Mouse (Mus musculus) kidney, postnatal 25 days (tissue): ENCODE results near the gene Ak1.

ENCODE experiments used
- DNase-seq, 2 experiments: peaks; one replicate each; pipeline ENCODE4 v3.0.0; 2021; ENCODE audit warnings: mixed read lengths in 2 of 2

The Ak1 gene

DNA sequence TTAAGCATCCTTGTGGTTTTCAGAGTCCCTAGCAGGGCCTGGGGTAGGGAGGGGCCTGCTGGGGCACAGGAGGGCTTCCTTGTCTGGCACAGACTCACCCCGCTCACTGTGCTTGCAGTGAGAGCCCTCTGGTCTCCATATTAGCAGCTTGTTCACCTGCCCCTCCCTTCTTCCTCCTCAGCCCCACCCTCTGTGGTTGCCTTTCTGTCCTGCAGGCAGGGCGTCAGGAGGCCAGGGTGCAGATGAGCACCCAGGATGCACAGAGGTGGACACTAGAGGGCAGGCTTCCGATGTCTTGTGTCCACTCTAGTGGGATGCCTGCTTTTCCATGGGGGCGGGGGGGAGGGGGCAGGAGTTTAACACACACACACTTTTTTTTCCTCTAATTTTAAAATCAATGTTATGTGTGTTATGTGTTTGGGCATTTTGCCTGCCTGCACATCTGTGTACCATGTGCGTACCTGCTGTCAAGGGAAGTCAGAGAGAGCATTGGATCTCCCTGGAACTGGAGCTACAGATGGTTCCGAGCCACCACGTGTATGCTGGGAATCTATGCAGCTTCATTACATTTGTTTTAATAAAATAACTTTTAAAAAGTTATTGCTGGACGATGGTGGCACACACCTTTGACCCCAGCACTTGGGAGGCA is 20.0 kb upstream of the Ak1 start:
- DNase-seq, result peak; percentile 55 to 68

DNA sequence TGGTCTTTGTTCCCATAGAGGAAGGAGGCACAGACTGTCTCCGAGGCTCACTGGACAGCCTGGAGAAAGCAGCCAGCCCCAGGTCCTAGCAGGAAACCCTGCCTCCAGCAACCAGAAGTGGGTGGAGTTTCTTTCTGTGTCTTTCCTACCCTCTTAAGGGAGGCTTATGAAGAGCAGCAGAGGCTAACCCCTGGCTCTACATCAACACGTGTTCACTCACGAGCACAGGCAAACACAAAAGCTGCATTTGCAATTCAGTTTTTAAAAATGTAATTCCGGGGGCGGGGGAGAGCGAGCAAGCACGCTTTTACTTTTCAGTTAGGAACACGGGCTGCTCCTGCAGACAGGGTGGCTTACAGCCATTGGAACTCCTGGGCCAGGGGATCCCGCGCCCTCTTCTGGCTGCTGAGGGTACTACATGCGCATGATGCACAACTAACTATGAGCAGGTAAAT is 18.9 kb upstream of the Ak1 start:
- peak; percentile 88 to 94 for DNase-seq

DNA sequence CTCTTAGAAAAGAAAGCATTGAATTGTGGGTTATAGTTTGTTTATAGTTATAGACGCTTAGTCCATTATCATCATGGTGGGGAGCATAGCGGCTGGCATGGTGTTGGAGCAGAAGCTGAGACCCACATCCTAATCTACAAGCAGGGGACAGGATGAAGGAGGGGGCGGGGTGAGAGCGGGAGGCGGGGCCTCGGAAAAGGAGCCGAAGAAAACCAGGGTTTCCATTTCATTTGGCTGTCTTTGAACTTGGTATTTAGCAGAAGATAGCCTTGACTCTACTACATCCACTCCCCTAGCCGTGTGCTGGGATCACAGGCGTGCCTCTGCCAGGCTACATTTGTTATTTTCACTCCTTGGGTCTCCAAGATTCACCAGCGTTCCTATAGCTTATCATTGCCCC is 16.9 kb upstream of the Ak1 start:
- DNase-seq, result no peak

DNA sequence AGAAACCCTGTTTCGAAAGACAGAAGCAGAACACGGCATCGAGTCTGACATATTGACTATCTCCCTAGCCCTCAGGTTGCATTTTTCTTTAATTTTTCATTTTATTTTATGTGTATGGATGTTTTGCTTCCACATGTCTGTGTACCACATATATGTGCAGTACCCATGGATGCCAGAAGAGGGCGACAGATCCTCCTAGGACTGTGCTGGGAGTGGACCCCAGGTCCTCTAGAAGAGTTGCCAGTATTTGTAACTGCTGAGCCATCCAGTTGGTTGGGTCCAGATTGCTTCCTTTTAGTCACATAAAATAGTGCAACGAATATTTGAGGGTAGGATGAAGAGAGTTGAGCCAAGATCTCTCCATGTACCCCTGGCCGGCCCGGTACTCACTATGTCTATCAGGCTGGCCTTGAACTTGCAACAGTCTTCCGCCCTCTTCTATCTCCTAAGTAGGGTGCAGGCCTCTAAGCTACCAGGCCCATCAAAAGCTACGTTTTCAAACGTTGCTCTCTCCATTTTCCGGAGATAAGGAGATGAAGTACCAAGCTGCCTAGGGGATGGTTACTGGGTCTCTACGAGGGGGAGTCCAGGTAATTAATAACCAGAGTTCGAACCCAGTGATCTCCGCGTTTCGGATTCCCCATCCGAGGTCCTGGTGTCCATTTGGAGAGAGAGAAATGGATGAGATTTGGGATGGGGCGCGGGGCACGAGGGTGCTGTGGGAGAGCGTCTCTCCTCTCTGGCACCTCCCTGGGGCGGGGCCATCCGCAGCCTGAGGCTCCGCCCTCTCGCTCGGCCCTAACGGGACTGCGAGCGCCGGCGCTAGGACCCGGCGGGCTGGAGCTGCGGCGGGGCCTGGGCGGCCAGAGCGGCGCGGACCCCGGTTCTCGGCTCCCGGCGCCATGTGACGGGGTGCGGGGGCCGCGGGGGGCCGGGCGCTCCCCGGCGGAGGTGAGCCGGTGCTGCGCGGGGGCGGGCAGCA is 15.1 kb upstream of the Ak1 start:
- peak; percentile 82 to 88 for DNase-seq

DNA sequence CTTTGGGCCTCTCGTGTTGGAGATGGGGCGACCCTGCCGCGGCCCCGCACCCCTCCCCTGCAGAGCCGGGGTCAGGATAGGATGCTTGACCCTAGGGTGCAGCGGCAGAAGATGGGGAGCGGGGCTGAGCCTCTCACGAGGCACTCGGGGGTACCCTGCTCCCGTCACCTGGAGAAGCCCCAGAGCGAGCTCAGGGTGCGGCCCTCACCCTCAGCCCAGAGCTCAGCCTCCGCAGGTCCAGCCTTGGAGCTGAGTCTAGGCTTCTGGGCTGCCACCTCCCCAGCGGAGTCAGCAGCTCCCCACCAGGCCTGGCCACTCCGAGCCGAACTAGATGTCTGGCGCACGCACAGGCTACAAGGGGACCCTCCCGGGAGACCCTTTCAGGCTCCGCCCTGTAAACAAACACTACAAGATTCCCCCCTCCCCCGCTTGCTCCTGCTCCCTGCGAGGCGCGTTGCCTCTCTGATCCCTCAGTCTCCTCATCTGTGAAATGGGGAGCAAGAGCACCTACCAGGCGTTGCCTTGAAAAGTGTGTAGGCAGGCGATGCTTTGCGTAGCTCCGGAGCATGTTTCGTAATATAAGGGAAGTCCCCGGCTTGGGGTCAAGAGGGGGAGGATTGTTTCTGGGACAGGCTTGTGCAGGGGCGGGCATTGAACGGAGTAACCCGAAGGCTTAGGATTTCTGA is 14.2 kb upstream of the Ak1 start:
- peak in 1 of 2 experiments; percentile 24 for DNase-seq

DNA sequence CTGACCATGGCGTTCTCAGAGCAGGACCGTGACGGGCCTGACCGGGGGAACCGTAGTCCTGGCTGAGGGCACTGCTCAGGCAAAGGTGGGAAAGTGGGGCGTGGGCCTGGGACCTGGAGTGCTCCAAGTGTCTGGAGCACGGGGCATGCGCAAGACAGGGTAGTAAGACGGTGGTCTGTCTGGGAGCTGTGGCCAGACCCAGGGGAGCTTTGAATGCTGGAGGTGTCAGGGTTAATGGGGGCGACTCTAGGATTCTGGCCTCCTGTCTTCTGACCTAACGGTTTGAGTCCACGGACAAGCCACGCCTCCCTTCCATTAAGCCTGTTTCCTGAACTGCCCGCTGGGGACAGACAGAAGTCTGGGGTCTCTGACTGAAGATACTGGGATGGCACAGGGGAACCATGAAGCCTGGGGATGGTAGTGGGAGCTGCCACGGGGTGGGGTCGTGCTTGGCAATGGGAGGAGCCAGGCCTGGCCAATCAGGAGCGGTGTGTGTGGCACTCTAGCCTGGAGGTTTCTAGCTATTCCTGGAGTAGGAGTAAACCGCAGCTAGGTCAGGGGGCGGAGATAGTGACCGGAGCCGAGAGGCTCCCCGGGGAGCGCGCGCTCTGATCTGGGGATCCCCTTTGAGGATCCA is 13.3 kb upstream of the Ak1 start:
- DNase-seq, result peak; percentile 66 to 83

DNA sequence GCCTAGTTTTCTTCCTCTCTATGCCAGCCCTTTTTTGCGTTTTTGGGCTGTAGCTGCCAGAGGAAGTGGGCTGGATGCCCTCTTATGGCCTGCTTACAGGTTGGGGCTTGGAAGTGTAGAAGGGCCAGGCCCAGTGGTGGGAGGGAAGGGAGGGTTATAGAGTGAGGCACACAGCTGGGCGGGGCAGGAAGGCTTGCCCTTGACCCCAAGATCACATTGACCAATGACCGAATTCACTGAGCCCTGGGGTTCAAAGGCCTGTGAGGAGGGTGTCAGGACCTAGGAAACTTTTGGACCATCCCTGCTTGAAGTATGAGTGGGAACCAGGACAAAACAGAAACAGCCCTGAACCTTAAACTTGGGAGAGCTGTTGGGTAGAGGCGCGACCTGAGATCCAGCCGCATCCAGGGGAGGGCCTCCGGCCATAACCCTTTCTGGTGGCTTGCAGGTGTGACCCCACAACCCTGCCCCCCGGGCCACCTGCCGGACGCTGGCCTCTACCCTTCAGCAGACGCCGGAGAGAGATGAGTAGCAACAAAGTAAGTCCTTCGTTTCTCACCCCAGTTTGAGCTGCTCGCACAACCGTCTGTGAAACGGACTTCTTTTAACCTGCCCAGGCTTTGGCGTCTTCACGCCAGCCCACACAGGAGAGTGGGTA is 12.7 kb upstream of the Ak1 start:
- DNase-seq, result no peak

DNA sequence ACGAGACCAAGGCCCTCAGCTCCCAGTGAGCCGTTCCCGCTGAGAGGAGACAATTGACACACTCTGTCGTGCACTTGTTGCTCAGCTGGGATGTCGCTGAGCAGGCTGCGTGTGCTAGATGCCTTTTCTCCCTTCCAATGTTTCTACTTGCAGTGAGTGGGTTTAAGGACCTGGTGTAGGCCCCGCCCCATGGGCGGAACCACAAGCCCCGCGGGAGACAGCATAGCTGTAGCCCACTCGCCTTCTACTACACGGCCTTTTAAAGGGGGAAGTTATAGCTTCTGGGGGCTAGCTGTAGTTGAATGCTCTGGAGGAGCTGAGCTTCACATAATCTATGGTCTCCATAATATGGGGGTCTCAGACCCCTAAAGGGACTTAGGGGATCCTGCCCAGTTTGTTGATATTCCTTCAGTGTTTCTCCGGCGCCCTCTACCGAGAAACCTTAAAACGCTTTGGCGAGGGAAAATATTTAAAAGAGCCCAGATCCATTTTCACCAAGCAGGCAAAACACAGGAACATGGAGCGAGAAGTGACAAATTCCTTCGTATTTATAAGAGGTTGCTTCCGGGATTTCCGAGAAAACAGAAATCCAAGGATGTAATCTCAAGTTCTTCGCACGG is 10.8 kb upstream of the Ak1 start:
- peak in 1 of 2 experiments; percentile 61 for DNase-seq

DNA sequence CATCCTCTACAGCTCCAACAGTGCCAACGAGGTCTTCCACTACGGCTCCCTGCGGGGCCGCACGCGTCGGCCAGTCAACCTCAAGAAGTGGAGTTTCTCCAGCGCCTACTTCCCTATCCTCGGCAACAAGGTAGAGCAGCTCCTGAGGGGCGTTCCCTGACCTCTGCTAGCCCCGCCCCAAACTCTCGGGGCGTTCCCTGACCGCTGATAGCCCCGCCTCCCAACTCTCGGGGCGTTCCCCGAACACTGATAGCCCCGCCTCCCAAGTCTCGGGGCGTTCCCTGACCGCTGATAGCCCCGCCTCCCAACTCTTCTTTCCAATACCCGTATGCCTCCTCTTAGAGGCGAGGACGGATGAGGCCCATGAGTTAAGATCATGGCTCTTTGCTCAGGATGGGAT is 9.3 kb upstream of the Ak1 start:
- no peak for DNase-seq

DNA sequence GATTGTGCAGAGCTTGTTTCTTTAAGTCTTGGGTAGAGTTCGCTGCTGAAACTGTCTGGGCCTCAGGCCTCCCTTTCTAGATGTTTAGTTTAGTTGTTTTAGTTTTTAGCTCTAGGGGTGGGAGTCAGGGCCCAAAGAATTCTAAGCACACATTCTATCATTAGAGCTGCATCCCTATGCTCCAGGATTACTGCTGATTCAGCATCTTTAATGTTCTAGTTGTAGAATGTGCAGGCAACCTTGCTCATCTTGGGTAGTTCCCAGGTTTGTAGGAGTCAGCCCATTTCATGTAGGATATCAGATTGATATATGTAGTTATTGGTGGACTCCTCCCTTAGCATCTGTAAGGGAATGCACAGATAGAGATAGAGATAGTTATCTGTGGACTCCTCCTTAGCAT is 4.4 kb upstream of the Ak1 start:
- DNase-seq, result no peak

DNA sequence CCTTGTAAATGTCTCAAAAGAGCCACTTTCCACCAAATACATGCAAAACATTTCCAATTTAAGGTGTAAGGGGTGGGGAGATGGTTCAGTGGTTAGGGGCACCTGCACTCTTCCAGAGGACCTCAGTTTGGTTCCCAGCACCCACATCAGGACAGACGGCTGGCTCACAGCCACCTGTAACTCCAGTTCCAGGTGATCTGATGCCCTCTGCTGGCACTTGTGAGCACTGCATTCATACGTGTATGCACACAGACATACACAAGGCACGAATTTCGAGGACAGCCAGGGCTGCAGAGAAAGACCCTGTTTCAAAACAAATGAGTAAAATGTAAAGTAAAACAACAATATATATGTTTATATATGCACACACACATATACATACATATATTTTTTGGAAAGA is 4.0 kb upstream of the Ak1 start:
- DNase-seq, result no peak

DNA sequence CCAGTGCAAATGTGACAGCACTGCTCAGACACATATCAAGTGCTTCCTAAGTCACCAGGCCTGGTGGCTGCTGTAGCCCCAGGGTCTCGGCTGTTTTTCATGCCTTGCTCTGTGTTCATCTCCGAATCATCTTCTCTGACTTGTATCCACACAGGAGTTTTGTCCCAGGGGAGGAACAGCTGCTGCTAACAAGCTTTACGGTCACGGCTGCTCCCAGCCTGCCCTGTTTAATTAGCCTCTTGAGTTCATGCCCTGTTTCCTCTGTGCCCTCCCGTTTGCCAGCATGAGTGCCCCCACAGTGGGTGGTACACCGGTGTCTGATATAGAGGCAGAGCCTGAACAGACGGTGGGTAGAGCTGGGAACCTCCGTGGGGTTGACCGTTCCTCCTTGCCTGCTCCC is 3.5 kb upstream of the Ak1 start:
- DNase-seq, result no peak

DNA sequence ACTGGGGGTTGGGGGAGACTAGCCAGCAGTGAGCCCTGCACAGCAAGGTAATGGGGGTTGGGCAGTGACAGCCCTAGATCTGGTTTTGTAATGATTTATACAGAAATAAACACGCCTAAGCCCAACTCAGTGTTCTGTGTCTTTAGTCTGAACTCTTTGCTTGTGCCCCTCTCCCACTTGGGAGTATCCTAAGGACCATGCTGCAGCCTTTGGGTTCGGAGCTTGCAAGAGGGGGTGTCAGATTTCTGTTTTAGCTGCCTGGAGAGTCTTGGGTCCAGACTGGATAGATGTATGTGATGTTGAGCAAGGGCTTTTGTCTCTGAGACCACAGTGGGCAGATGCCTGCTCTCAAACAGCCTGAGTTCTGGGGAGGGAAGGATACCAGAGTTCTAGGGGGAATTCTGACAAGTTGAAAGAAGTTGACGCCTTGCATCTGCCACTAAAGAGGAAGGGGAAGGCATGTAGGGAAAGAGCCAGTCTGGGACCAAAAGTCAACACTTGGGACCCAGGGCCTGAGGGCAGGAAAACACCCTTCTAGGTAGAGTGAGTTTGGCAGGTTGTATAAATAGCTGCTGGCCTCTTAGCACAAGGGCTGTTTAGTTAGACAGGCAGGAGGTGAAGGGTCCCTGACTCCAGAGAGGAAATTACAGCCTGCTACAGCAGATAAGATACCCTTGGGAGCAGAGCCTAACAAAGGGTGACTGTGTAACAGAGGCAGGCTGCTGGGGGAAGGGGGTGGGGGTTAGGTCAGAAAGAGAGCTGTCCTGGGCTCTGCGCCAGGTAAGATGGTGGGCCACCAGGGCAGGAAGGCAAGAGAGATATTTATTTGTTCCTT is 659 bp upstream of the Ak1 start:
- peak; percentile 84 to 90 for DNase-seq

DNA sequence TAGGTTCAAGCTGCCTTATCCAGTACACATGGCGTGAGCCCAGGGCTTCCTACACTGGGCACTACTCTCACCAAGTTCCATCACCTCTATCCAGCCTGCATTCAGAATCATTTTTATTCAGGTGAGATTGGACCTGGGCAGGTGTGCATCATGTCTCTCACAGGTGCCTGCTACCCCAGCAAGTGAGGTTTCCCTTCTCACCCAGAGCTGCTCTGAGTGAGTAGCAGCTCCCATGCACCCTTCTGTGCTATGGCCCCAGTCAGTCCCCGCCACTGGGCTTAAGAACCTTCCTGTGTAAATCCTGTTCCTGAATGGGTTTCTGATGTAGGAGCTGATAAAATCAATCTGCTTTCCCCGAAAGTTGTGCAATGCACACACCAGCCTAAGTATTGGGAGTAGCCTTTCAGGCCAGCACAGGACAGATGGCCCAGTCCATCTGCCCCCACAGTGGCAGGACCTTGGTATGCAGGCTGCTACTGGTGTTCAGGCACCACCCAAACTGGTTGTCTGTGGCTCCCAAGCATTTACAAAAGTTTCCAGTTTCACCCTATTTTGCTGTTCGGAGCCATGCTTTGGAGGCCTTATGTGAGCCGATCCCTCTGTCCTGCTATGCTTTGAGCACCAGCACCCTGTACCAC is 2.7 kb downstream of the Ak1 start:
- no peak for DNase-seq

DNA sequence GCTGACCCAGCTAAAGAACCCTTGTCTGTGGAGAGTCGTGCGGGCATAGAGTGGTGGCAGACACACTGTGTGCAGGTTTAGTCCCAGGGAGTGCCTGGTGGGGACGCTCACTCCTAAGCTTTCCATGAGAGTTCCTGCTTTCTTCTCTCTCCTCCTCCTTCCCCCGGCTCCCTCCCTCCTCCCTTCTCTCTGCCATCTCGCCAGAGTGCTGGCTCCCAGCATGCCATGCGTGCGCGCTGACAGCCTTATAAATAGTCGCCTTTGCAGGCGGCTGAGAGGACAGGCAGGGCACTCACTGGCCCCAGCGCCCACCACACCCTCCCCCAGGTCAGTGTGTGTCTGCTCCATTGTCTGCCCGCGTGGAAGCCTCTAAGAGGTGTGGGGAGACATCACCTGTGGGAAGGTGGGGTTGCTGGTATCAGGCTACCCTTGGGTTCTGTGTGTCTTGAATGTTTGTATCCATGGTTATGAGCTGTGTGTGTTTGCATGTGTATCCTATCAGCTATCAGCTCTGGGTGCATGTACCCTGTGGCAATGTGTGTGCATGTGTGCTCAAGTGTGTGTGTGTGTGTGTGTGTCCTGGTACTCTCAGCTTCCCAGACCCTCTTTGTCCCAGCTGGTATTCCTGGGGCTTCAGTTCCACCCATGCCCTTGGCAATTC is 3.8 kb downstream of the Ak1 start:
- DNase-seq, result peak; percentile 73 to 87

DNA sequence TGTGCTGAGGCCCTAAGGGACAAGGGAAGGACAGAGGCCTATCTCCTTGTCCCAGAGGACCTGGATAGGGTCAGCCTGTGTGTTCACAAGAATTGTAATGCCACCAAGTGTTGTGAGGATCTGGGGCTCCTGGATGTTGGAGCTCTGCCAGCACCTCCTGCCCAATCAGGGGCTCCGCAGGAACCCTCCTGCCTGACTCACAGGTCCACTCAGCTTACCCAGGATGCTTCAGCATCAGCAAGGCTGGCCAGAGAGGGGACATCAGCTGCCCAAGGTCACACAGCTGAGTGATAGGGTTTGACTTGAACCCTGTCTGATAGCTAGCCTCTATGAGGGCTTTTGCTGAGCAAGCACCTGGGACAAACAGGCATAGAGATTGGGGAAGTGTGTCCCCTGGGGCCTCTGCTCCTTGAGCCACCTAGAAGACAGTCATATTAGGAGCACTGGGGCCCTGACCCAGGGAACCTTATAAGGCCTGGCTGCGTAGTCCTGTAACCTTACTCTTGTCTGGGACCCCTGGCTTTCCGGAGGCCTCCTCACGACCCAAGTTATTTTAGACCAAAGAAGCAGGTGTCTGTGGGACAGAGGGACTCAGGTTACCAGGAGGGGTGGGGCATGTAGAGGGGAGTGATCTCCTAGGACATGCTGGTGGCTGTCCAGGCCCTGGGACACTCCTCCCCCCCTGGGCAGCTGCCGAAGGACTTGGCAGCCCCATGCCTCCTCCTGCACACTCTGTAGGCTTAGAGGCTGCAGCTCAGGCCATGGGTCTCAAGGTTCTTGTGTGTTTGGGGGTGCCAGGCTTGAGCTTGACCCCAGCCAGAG is 4.5 kb downstream of the Ak1 start:
- DNase-seq, result peak; percentile 38 to 71

DNA sequence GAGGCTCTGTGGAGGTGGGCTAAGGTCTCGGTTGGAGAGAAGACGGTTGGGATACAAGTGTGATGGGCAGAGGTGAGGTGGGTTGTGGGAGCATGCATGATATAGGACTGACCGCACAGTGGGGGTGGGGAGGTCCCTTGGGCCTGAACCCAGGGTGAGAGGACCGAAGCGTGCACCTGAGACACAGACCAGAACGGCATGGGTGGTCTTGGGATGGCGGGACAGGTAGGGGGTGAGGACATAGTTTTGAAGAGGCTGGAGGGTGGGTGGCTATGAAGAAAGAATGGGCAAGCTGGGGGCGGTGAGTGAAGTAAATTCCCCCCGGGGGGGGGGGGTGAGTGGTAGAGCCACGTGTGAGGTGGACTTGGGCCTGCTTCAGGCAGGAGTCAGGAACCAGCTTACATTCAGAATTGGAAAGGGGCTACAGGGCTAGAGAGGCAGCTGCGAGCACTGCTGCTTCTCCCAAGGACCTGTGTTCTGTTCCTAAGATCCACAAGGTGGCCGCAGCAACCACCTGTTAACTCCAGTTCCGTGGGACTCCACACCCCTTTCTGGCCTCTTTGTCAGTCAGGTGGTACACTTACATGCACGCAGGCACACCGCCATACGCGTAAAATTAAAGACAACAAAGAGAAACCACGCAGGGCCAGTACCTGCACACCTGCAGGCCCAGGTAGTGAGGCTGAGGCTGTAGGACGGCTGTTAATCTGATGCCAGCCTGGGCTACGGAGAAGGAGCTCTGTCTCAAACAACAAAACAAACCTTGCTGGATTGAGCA is 5.9 kb downstream of the Ak1 start:
- DNase-seq, result no peak

DNA sequence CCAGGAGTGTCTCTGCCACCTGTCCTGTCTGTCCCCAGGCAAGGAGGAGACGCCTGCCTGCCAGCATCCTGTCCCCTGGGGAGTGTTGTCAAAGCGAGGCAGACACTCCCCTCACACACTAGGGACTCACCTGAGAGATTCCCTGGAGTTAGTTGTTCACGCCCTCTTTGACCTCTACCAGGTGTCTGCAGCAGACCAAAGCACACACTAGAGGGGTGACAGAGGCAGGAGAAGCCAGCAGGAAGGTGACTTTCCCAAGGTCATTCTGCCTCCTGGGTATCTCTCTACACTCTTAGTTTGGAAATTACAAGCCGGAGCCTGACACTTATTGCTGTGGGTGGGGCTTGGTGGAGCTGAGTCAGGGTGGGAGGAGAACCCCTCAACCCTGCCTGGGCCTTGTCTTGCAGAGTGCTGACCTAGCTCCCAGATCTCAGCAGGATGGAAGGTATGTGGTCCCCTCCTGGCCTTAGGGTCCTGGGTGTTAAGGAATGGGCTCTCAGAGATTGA is 6.5 kb downstream of the Ak1 start:
- DNase-seq, result no peak
